In the genomic region with DNA sequence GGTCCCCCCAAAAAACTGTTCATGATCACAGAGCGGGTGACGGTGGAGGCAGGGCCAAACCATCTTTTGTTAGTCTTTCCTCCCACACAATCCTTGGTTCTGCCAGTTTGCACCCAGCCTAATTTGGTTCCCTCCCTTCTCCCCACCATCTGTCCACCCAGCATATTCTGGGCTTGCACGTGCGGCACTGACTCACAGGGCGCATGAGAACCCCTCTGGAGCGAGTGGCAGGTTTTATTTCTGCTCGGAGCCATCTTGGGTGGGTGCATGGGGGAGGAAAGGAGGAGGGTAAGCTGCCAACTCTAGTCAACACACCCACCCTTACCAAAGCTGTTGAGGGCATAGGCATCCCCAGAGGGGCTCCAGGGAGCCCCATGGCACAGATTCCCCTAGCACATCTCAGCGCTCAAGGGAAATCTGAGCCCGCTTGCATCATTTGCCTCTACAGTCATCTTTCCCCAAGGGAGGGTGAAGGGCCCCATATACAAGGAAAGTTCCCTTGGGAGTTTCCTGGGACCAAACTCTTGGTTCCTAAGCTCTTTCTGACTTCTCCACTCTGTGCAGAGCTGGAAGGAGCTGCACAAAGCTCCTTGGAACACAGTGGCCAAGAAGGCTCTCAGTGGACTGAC, we compare ENCODE assay signal across 10 mouse cellular contexts.
DNase-seq lines count a peak whose midpoint lies in the region; ATAC-seq lines count a peak whose summit lies in the region.
"Had no signal": no experiment of that assay in that cellular context is flagged by ENCODE, and none has a peak within 500 bp of the region (broad histone marks: within the 10 kb centered on the region; RNA-seq: fewer than 3 reads in every experiment).

No protein-coding gene starts in this region.

- intact Hi-C loops in left cerebral cortex, postnatal 14 days (cut with DNase I): no loop called here

- DNase-seq in 3134 (ENCODE audit: extremely low read depth, insufficient read length, low spot score): peak; percentile 41
- DNase-seq in brain, embryonic 18.5 days (ENCODE audit: low read depth, low spot score): peak; percentile 52
- DNase-seq in layer of hippocampus, adult 11-12 months (ENCODE audit: low spot score): peak; percentile 80
- peak; percentile 84 to 92 for DNase-seq in left cerebral cortex, postnatal 14 days (ENCODE audit: low spot score in 2 of 2)
- no peak for DNase-seq in kidney, postnatal 10 days
- no peak for DNase-seq in gastrocnemius, adult 18-20 months (ENCODE audit: low spot score)
- DNase-seq in kidney, postnatal 36 days: no peak
- DNase-seq: gastrocnemius, adult 2 months had no signal

- ATAC-seq in CD4-positive, CD25-positive, alpha-beta regulatory T cell, adult 4 months: no peak
- ATAC-seq: intestine, embryonic 16.5 days had no signal

Comparison
In these comparisons a context has a peak if more than half of its experiments do, and no peak if none do; other contexts are left out.
1. DNase-seq: peak in 3134 (single experiment), brain, embryonic 18.5 days (single experiment), layer of hippocampus, adult 11-12 months (single experiment) and left cerebral cortex, postnatal 14 days (2 of 2); none in kidney, postnatal 10 days (single experiment), gastrocnemius, adult 18-20 months (single experiment) and kidney, postnatal 36 days (0 of 2).